Mouse (Mus musculus): ENCODE measurements around the gene Lgals2. TPM values are rescaled to one million over a fixed set of nuclear protein-coding genes. Genes with fewer than 3 reads are reported as not detected.

Gene Lgals2
- 0.60 and 1.8 TPM in 2 replicates for polyA plus RNA-seq (2015; fragmentation: Nextera tagmentation; extraction: Ambion mirVana)

DNA sequence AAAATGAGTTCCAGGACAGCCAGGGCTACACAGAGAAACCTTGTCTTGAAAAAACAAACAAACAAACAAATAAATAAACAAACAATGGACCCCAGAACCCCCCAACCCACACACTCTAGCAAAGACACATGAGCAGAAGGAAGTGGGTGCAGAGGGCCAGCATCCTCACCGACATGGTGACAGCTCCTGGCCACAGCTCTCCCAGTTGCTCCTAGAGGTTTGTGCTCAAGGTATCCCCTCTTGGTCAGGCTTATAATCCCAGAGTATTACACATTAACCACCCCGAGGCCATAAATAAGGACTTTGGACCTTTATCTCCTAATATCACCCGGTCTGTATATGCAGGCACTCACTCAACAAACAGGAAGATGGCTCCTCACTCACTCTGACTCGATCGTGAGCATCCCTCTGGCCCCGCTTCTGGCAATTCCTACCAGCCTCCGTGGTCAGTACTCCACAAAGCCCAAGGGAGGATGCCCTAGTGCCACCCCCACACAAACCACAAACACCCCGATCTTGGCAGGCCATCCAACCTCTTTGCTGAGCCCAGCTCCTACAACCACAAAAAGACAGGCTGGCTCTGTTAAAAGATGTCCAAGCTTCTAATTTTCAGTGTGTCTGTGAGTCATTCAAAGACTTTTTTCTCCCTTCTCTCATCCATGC lies at the start of gene Lgals2:
Lgals2 (minus strand) TSS at position 227 of the 663 bp plus-strand sequence.
- Histone ChIP-seq H3K9ac (no peak within 1 kb of the TSS), H3K4me1 (peaks cover 18% of the 10 kb centered on the region), H3K36me3 (no peaks in the 10 kb centered on the region), H3K27ac (no peak within 1 kb of the TSS), H3K9me3 (replicated peaks) (no peaks in the 10 kb centered on the region), H3K27me3 (no peaks in the 10 kb centered on the region), H3K4me3 (replicated peaks) (no peak within 1 kb of the TSS), H3K4me2 (no peak within 1 kb of the TSS)
- 70% methylated on average over 8 of the region's 8 CpGs for WGBS
- no peak for ATAC-seq (replicated peaks; ENCODE audit: low FRiP score)

GRCm38 (mm10) chr15:78903243-78903642 lies 47.9 kb upstream of the Lgals2 start:
- WGBS, result 6% methylated on average over 2 of the region's 2 CpGs
- no peak overlapping the region for H3K27ac ChIP-seq
- no peak overlapping the region for H3K4me3 ChIP-seq (replicated peaks)
- no peak overlapping the region for H3K4me2 ChIP-seq
- no peak overlapping the region for H3K9ac ChIP-seq
- peaks cover 39% of the 10 kb centered on the region for H3K4me1 ChIP-seq
- no peaks in the 10 kb centered on the region for H3K27me3 ChIP-seq
- peaks cover 62% of the 10 kb centered on the region for H3K36me3 ChIP-seq
- ATAC-seq (replicated peaks; ENCODE audit: low FRiP score), result no peak
- H3K9me3 ChIP-seq (replicated peaks), result no peaks in the 10 kb centered on the region

GRCm38 (mm10) chr15:78901422-78901789 lies 46.1 kb upstream of the Lgals2 start:
- Histone ChIP-seq H3K4me1 (peaks cover 56% of the 10 kb centered on the region), H3K27me3 (no peaks in the 10 kb centered on the region), H3K36me3 (peaks cover 44% of the 10 kb centered on the region), H3K27ac (peak overlapping the region; percentile 63; the same call in 1 of the 2 replicates), H3K4me3 (replicated peaks) (peak overlapping the region; percentile 63), H3K9me3 (replicated peaks) (no peaks in the 10 kb centered on the region), H3K9ac (peak overlapping the region; percentile 61; the same call in 1 of the 2 replicates), H3K4me2 (peak overlapping the region; percentile 77)
- 54% methylated on average over 8 of the region's 8 CpGs for WGBS
- ATAC-seq (replicated peaks; ENCODE audit: low FRiP score), result no peak

- Histone ChIP-seq H3K9ac (peak overlapping the region; percentile 61), H3K4me2 (peak overlapping the region; percentile 77), H3K4me3 (replicated peaks) (peak overlapping the region; percentile 63), H3K27me3 (no peaks in the 10 kb centered on the region), H3K36me3 (peaks cover 38% of the 10 kb centered on the region), H3K4me1 (peaks cover 62% of the 10 kb centered on the region), H3K9me3 (replicated peaks) (no peaks in the 10 kb centered on the region), H3K27ac (peak overlapping the region; percentile 63)
- no peak for ATAC-seq (replicated peaks; ENCODE audit: low FRiP score)
- WGBS, result 14% methylated on average over 18 of the region's 18 CpGs
These were observed 45.5 kb upstream of the Lgals2 start for GRCm38 (mm10) chr15:78900585-78901421.

- peaks cover 31% of the 10 kb centered on the region for H3K36me3 ChIP-seq
- ATAC-seq (replicated peaks; ENCODE audit: low FRiP score), result 0 out of 2 replicates have a peak, but pooled peaks have one; percentile 52
- WGBS, result 2% methylated on average over 47 of the region's 47 CpGs
- H3K9ac ChIP-seq, result peak within 1 kb of the TSS; percentile 61
- H3K9me3 ChIP-seq (replicated peaks), result no peaks in the 10 kb centered on the region
- peaks cover 70% of the 10 kb centered on the region for H3K4me1 ChIP-seq
- peak within 1 kb of the TSS; percentile 63 for H3K27ac ChIP-seq
- H3K4me2 ChIP-seq, result peak within 1 kb of the TSS; percentile 77
- peak within 1 kb of the TSS; percentile 63 for H3K4me3 ChIP-seq (replicated peaks)
- no peaks in the 10 kb centered on the region for H3K27me3 ChIP-seq
These were observed 44.6 kb upstream of the Lgals2 start, which contains the start of gene Sh3bp1 for GRCm38 (mm10) chr15:78899740-78900584. Sh3bp1 (plus strand) TSS chr15:78899768.

- Histone ChIP-seq H3K4me1 (peaks cover 76% of the 10 kb centered on the region), H3K4me3 (replicated peaks) (peak within 1 kb of the TSS; percentile 63), H3K4me2 (peak within 1 kb of the TSS; percentile 77), H3K36me3 (peaks cover 25% of the 10 kb centered on the region), H3K27me3 (no peaks in the 10 kb centered on the region), H3K27ac (peak within 1 kb of the TSS; percentile 63), H3K9ac (peak within 1 kb of the TSS; percentile 61), H3K9me3 (replicated peaks) (no peaks in the 10 kb centered on the region)
- WGBS, result 2% methylated on average over 19 of the region's 20 CpGs
- ATAC-seq (replicated peaks; ENCODE audit: low FRiP score), result no peak
These were observed 44.0 kb upstream of the Lgals2 start, which contains the start of gene Gm49510 for GRCm38 (mm10) chr15:78899409-78899739. Gm49510 (plus strand) TSS chr15:78899667.

DNA sequence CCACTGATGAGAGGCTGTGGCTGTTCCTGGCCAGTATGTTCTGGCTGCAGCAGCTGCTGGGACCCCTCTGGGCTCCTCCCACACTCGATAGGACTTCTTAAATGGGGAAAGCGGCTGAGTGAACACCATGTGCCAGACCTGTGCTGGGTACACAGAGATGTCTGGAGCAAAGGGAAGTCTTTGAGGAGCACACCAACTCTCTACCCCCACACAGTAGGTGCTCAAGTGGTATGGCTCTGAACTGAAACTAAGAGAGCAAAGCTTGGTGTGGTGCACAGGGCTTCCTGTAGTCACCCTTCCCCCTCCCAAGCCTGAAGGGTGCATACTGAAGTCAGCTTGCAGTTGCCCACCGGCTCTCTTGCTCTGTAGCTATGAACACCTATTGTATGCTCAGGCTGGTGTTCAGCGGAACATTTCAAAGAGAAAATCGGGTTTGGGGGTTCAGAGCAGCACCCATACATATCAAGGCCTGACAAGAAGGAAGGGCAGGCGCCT lies 43.2 kb upstream of the Lgals2 start:
- H3K4me1 ChIP-seq, result peaks cover 84% of the 10 kb centered on the region
- no peak overlapping the region; the same call in 1 of the 2 replicates for H3K9ac ChIP-seq
- 46% methylated on average over 6 of the region's 6 CpGs for WGBS
- no peaks in the 10 kb centered on the region for H3K27me3 ChIP-seq
- peak overlapping the region; percentile 63 for H3K27ac ChIP-seq
- ATAC-seq (replicated peaks; ENCODE audit: low FRiP score), result no peak
- peak overlapping the region; percentile 77 for H3K4me2 ChIP-seq
- peaks cover 21% of the 10 kb centered on the region for H3K36me3 ChIP-seq
- peak overlapping the region; percentile 63 for H3K4me3 ChIP-seq (replicated peaks)
- no peaks in the 10 kb centered on the region for H3K9me3 ChIP-seq (replicated peaks)

GRCm38 (mm10) chr15:78897488-78897887 lies 42.2 kb upstream of the Lgals2 start:
- Histone ChIP-seq H3K36me3 (peaks cover 22% of the 10 kb centered on the region), H3K4me1 (peaks cover 87% of the 10 kb centered on the region), H3K9me3 (replicated peaks) (no peaks in the 10 kb centered on the region), H3K27me3 (no peaks in the 10 kb centered on the region), H3K4me2 (no peak overlapping the region), H3K4me3 (replicated peaks) (no peak overlapping the region), H3K27ac (peak overlapping the region; percentile 24; the same call in 1 of the 2 replicates), H3K9ac (no peak overlapping the region)
- WGBS, result 91% methylated on average over 4 of the region's 4 CpGs
- ATAC-seq (replicated peaks; ENCODE audit: low FRiP score), result no peak

DNA sequence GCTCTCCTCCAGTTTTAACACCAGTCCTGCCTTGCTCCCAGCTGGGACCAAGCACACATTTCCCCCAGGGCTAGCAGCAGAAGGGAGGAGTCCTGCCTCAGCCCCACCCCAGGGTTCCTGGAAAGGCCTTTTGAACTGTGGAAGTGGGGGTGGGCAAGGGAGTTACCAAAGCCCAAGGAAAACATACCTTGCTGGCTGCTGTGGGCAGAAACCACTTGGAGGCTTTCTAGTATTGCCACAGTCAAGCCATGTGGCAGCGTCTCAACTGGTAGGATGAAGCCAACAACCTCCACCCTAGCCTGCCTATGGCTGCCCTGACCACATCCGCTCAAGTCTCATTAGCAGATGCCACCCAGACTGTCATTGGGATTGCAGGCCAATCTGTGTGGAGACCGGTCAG lies 40.8 kb upstream of the Lgals2 start:
- H3K9ac ChIP-seq, result no peak overlapping the region
- 70% methylated on average over 3 of the region's 3 CpGs for WGBS
- no peaks in the 10 kb centered on the region for H3K27me3 ChIP-seq
- peaks cover 88% of the 10 kb centered on the region for H3K4me1 ChIP-seq
- no peak overlapping the region for H3K4me2 ChIP-seq
- H3K36me3 ChIP-seq, result peaks cover 28% of the 10 kb centered on the region
- no peak overlapping the region for H3K27ac ChIP-seq
- H3K4me3 ChIP-seq (replicated peaks), result no peak overlapping the region
- ATAC-seq (replicated peaks; ENCODE audit: low FRiP score), result no peak
- no peaks in the 10 kb centered on the region for H3K9me3 ChIP-seq (replicated peaks)

GRCm38 (mm10) chr15:78895741-78896140 lies 40.4 kb upstream of the Lgals2 start:
- ATAC-seq (replicated peaks; ENCODE audit: low FRiP score), result no peak
- Histone ChIP-seq H3K4me2 (no peak overlapping the region), H3K4me3 (replicated peaks) (no peak overlapping the region), H3K9ac (no peak overlapping the region), H3K36me3 (peaks cover 32% of the 10 kb centered on the region), H3K27ac (peak overlapping the region; percentile 67; the same call in 1 of the 2 replicates), H3K9me3 (replicated peaks) (no peaks in the 10 kb centered on the region), H3K27me3 (no peaks in the 10 kb centered on the region), H3K4me1 (peaks cover 84% of the 10 kb centered on the region)
- 90% methylated on average over 2 of the region's 2 CpGs for WGBS

- Histone ChIP-seq H3K9me3 (replicated peaks) (no peaks in the 10 kb centered on the region), H3K4me3 (replicated peaks) (no peak overlapping the region), H3K27me3 (no peaks in the 10 kb centered on the region), H3K36me3 (peaks cover 42% of the 10 kb centered on the region), H3K4me2 (no peak overlapping the region), H3K9ac (no peak overlapping the region), H3K27ac (peak overlapping the region; percentile 67), H3K4me1 (peaks cover 78% of the 10 kb centered on the region)
- ATAC-seq (replicated peaks; ENCODE audit: low FRiP score), result no peak
- 61% methylated on average over 13 of the region's 13 CpGs for WGBS
These were observed 39.4 kb upstream of the Lgals2 start for GRCm38 (mm10) chr15:78894726-78895125.

All from kidney, embryonic 15.5 days (tissue).